Mouse (Mus musculus) kidney, embryonic 16.5 days (tissue): Measurements from ENCODE around the gene Hsd17b6. TPM values are rescaled to one million over a fixed set of nuclear protein-coding genes. Genes with fewer than 3 reads are reported as not detected.

Experiments used
- ATAC-seq: fragments of 200-750 bp; cut with Nextera tagmentation; 2 replicates; pipeline ENCODE4 v1.8.0; 2017; ENCODE audit warnings: moderate TSS enrichment; ENCODE audit not compliant: low FRiP score, low TSS enrichment
- H3K27ac ChIP-seq: fragments of 300-500 bp; sonication (generic); 2 replicates; pipeline ENCODE4 v1.5.1; 2014; ENCODE audit warnings: low read length
- H3K27me3 ChIP-seq: fragments of 300-500 bp; sonication (generic); 2 replicates; pipeline ENCODE4 v1.6.1; 2014; ENCODE audit warnings: low read length, control low read depth, mixed read lengths; ENCODE audit not compliant: insufficient read depth
- H3K36me3 ChIP-seq: fragments of 300-500 bp; sonication (generic); 2 replicates; pipeline ENCODE4 v1.6.1; 2014; ENCODE audit warnings: low read length, control low read depth, mixed read lengths; ENCODE audit not compliant: insufficient read depth
- H3K4me1 ChIP-seq: fragments of 300-500 bp; sonication (generic); 2 replicates; pipeline ENCODE4 v1.6.1; 2014; ENCODE audit warnings: low read length, control low read depth, mixed read lengths; ENCODE audit not compliant: insufficient read depth
- H3K4me2 ChIP-seq: fragments of 300-500 bp; sonication (generic); replicated peaks from 2 replicates; pipeline ENCODE4 v1.6.1; 2014; ENCODE audit warnings: low read depth, low read length
- H3K4me3 ChIP-seq: fragments of 300-500 bp; sonication (generic); 2 replicates; pipeline ENCODE4 v1.5.1; 2014; ENCODE audit warnings: mild to moderate bottlenecking, low read length
- H3K9ac ChIP-seq: fragments of 300-500 bp; sonication (generic); replicated peaks from 2 replicates; pipeline ENCODE4 v1.6.1; 2014; ENCODE audit warnings: low read length
- H3K9me3 ChIP-seq: fragments of 300-500 bp; sonication (generic); 2 replicates; pipeline ENCODE4 v1.6.1; 2016; ENCODE audit warnings: low read length, control low read depth
- WGBS: fragments of 180-500 bp; shearing (Covaris S2); extraction: QIAGEN DNeasy Blood & Tissue Kit; methylation state at CpG from one replicate; pipeline ENCODE4 v1.1.7; 2014; 5-methylcytosine and 5-hydroxymethylcytosine counted together
- polyA plus RNA-seq: library from polyadenylated mRNA; unstranded; fragments of >200 nt; fragmentation: Nextera tagmentation; extraction: Ambion mirVana; gene quantifications from 2 replicates; pipeline ENCODE4 v1.2.1, GENCODE M21; 2015

Hsd17b6 gene
- polyA plus RNA-seq, 1 experiment from 2014 or later = not detected

GRCm38 (mm10) chr10:127956168-127956816 lies 51.1 kb downstream of the Hsd17b6 start:
- no peaks in the 10 kb centered on the region for H3K27me3 ChIP-seq
- H3K27ac ChIP-seq = no peak overlapping the region
- H3K9ac ChIP-seq = no peak overlapping the region
- no peak overlapping the region for H3K4me3 ChIP-seq
- no peak overlapping the region for H3K4me2 ChIP-seq
- ATAC-seq = no peak
- H3K36me3 ChIP-seq = no peaks in the 10 kb centered on the region
- WGBS = 58% methylated on average over 16 of the region's 16 CpGs
- no peaks in the 10 kb centered on the region for H3K4me1 ChIP-seq
- H3K9me3 ChIP-seq = 0 out of 2 replicates have a peak, but pooled peaks cover under 1% of the 10 kb centered on the region

GRCm38 (mm10) chr10:127955034-127955433 lies 52.4 kb downstream of the Hsd17b6 start:
- no peaks in the 10 kb centered on the region for H3K36me3 ChIP-seq
- no peak for ATAC-seq
- WGBS = 71% methylated on average over 4 of the region's 4 CpGs

GRCm38 (mm10) chr10:127951821-127952220 lies 55.6 kb downstream of the Hsd17b6 start:
- Histone ChIP-seq H3K4me3 (no peak overlapping the region), H3K27me3 (no peaks in the 10 kb centered on the region), H3K9me3 (no peaks in the 10 kb centered on the region), H3K4me1 (no peaks in the 10 kb centered on the region), H3K9ac (no peak overlapping the region), H3K36me3 (no peaks in the 10 kb centered on the region), H3K27ac (no peak overlapping the region), H3K4me2 (no peak overlapping the region)
- ATAC-seq = no peak
- 71% methylated on average over 4 of the region's 4 CpGs for WGBS

More at GRCm38 (mm10) chr10:127955034-127955433, 52.4 kb downstream of the Hsd17b6 start:
- Histone ChIP-seq H3K4me2 (no peak overlapping the region), H3K4me3 (no peak overlapping the region), H3K9me3 (no peaks in the 10 kb centered on the region), H3K4me1 (no peaks in the 10 kb centered on the region), H3K9ac (no peak overlapping the region), H3K27me3 (no peaks in the 10 kb centered on the region), H3K27ac (no peak overlapping the region)

- WGBS = 83% methylated on average over 9 of the region's 9 CpGs
- no peaks in the 10 kb centered on the region for H3K9me3 ChIP-seq
- H3K4me3 ChIP-seq = no peak overlapping the region
- H3K4me1 ChIP-seq = no peaks in the 10 kb centered on the region
- no peaks in the 10 kb centered on the region for H3K36me3 ChIP-seq
- no peak overlapping the region for H3K9ac ChIP-seq
- H3K4me2 ChIP-seq = no peak overlapping the region
- ATAC-seq = no peak
- H3K27ac ChIP-seq = no peak overlapping the region
- H3K27me3 ChIP-seq = no peaks in the 10 kb centered on the region
Measured at GRCm38 (mm10) chr10:127951390-127951789, 56.0 kb downstream of the Hsd17b6 start.

- H3K4me2 ChIP-seq = no peak overlapping the region
- no peaks in the 10 kb centered on the region for H3K27me3 ChIP-seq
- 81% methylated on average over 4 of the region's 4 CpGs for WGBS
- H3K27ac ChIP-seq = no peak overlapping the region
- no peaks in the 10 kb centered on the region for H3K36me3 ChIP-seq
- H3K9ac ChIP-seq = no peak overlapping the region
- ATAC-seq = no peak
- no peaks in the 10 kb centered on the region for H3K4me1 ChIP-seq
- no peaks in the 10 kb centered on the region for H3K9me3 ChIP-seq
- no peak overlapping the region for H3K4me3 ChIP-seq
Measured at GRCm38 (mm10) chr10:127949596-127950130, 57.7 kb downstream of the Hsd17b6 start.

- Histone ChIP-seq H3K4me1 (no peaks in the 10 kb centered on the region), H3K4me2 (no peak overlapping the region), H3K9me3 (no peaks in the 10 kb centered on the region), H3K27ac (no peak overlapping the region), H3K27me3 (no peaks in the 10 kb centered on the region), H3K4me3 (no peak overlapping the region), H3K36me3 (no peaks in the 10 kb centered on the region), H3K9ac (no peak overlapping the region)
- WGBS = 24% methylated on average over 5 of the region's 5 CpGs
- peak; percentile 63 for ATAC-seq
Measured at GRCm38 (mm10) chr10:127945432-127946064, 61.9 kb downstream of the Hsd17b6 start.

Other genes starting within 250 kb of the Hsd17b6 start
- gene Rdh1, start 247.9 kb downstream of the Hsd17b6 start, polyA plus RNA-seq = 0.22 and 0.23 TPM in 2 replicates
- gene Rdh16f1, start 247.8 kb downstream of the Hsd17b6 start, polyA plus RNA-seq = 0.42 and 0.72 TPM in 2 replicates
- not detected in 2 replicates for gene Rdh9, start 231.2 kb downstream of the Hsd17b6 start, polyA plus RNA-seq
- 1.1 and 1.6 TPM in 2 replicates for gene Rdh16, start 206.5 kb downstream of the Hsd17b6 start, polyA plus RNA-seq
- gene Rdh19, start 157.7 kb downstream of the Hsd17b6 start, polyA plus RNA-seq = 6.8 TPM in 2 replicates
- 1.1 and 1.3 TPM in 2 replicates for gene Rdh16f2, start 141.1 kb downstream of the Hsd17b6 start, polyA plus RNA-seq
- not detected in 2 replicates for gene Rdh7, start 118.8 kb downstream of the Hsd17b6 start, polyA plus RNA-seq
- not detected in 2 replicates for gene Sdr9c7, start 109.1 kb downstream of the Hsd17b6 start, polyA plus RNA-seq
- 83.4 and 84.1 TPM in 2 replicates for gene Prim1, start 7.6 kb upstream of the Hsd17b6 start, polyA plus RNA-seq
- 667 and 704 TPM in 2 replicates for gene Naca, start 28.0 kb upstream of the Hsd17b6 start, polyA plus RNA-seq
- gene Ptges3, start 51.3 kb upstream of the Hsd17b6 start, polyA plus RNA-seq = 409 and 441 TPM in 2 replicates
- gene Atp5b, start 75.7 kb upstream of the Hsd17b6 start, polyA plus RNA-seq = 3,411 and 3,412 TPM in 2 replicates
- 10.9 and 14.3 TPM in 2 replicates for gene Baz2a, start 84.0 kb upstream of the Hsd17b6 start, polyA plus RNA-seq
- gene Rbms2, start 172.7 kb upstream of the Hsd17b6 start, polyA plus RNA-seq = 39.8 and 43.6 TPM in 2 replicates
- 1.1 and 1.3 TPM in 2 replicates for gene Gls2, start 186.8 kb upstream of the Hsd17b6 start, polyA plus RNA-seq
- 34.2 and 38.6 TPM in 2 replicates for gene Spryd4, start 204.2 kb upstream of the Hsd17b6 start, polyA plus RNA-seq
- gene Mip, start 218.2 kb upstream of the Hsd17b6 start, polyA plus RNA-seq = not detected in 2 replicates
- 64.5 and 68.2 TPM in 2 replicates for gene Timeless, start 224.5 kb upstream of the Hsd17b6 start, polyA plus RNA-seq
- gene Apon, start 246.5 kb upstream of the Hsd17b6 start, polyA plus RNA-seq = 0.39 and 0.66 TPM in 2 replicates